Mouse (Mus musculus): ENCODE measurements around the gene Slc50a1.

Gene Slc50a1

GRCm38 (mm10) chr3:89270051-89270755 is at the start of gene Slc50a1:
TSS of gene Slc50a1 (minus strand) at chr3:89270570.
- DNase-seq (ENCODE audit: low read depth): peak; percentile 86

- DNase-seq (ENCODE audit: low read depth): no peak
Measured at GRCm38 (mm10) chr3:89319591-89320350, 49.4 kb upstream of the Slc50a1 start.

DNA sequence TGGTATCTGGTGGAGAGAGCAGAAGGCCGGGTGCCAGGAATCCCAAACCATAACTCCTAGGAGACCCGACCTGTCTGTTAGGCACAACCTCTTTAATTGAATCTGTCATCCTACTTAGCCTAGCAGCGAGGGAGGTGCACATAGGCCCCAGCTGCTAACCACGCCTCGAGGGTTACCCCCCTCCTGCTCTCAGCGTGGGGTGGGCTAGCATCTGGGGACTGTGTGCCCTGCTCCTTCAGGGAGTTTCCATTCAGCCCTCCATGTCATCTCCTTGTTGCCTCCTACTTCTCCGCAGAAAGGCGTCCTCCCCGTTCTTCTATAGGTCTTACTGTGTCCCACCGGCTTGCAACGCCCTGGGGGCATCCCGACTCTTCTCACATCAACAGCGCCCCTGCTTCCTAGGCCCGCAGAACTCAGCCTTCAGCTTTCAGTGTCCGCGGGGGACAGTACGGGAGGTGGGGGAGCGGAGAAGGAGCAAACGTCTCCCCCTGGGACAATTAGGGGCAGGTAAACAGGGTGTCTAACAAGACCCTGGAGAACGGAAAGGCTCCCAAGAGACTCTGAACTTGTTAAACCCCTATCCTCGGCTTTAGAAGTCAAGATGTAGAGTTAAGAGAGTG is 48.7 kb upstream of the Slc50a1 start:
- no peak for DNase-seq (ENCODE audit: low read depth)

GRCm38 (mm10) chr3:89318316-89318715 is 47.9 kb upstream of the Slc50a1 start:
- no peak for DNase-seq (ENCODE audit: low read depth)

DNA sequence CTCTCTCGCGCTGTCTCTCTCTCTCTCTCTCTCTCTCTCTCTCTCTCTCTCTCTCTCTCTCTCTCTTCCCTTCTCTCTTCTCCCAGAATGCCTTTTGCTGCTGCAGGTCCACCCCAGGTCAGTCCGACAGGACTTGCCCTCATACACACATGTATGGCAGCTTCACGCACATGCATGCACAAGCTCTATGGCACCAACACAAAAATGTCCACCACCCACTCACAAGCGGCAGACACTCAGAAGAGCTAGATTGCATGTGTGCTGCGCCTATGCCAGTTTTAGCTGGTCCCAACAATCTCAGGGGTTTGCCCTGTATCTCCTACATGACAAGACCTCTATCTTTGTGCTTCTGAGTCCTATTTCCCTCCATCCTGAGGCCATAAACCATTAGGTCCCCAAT is 46.9 kb upstream of the Slc50a1 start:
- no peak for DNase-seq (ENCODE audit: low read depth)

DNA sequence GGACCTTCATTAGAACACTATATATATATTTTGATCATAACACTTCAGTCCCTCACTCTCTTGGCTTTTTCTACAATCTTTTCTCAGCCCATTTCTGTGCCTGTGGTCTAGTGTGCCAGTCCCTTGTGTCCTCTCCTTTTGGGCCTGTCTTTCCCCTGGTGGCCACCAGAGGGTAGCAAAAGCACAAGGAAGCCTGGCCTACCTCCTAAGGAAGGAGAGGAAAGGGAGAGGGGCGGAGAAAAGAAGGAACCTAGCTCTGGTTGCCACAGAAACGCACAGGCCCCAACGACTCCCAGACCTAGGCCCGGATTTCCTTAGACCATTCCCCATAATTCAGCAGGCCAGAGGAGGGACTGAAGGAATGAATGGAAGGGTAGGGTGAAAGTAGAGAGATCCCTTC is 46.5 kb upstream of the Slc50a1 start:
- DNase-seq (ENCODE audit: low read depth): peak; percentile 94

DNA sequence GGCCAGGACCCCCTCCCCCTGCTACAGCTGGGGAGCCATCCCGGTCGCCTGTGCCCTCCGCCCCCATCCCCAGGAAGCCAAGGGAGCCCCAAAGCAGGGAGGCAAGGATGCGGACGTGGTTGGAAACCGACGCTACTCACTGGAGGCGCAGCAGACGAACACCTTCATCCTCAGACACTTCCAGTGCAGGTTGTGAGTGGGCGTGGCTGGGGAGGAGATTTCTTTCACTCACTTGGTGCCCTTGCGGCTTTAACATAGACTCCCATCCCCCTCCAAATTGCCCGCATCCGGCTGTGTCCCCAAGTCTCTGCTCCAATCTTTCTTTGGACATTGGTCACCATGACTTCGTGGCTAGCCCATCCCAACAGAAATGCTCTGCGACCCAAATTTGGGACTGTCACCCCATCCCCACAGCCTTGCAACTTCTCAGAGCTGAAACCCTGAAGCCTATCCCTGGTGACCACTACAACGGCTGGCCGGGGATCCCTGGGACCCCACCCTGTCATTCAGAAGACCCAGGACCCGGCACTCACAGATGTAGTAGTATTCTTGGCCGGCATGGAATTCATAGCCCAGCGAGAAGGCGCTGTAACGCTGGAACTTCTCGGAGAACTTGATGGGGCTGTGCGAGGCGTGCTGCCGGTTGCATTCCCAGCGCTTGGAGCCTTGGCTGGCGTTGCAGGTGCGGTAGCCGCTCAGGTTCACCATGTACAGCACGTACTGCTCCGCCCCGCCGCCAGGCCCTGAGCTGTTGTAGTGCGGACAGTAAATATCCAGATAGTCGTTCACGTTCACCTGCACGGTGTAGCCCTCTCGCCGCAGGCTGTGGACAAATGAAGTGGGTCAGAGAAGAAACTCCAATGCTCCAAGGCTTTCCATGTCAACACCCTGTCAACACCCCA is 45.8 kb upstream of the Slc50a1 start:
- DNase-seq (ENCODE audit: low read depth): no peak

- DNase-seq (ENCODE audit: low read depth): peak; percentile 91
Measured at GRCm38 (mm10) chr3:89315195-89315929, 45.0 kb upstream of the Slc50a1 start.

DNA sequence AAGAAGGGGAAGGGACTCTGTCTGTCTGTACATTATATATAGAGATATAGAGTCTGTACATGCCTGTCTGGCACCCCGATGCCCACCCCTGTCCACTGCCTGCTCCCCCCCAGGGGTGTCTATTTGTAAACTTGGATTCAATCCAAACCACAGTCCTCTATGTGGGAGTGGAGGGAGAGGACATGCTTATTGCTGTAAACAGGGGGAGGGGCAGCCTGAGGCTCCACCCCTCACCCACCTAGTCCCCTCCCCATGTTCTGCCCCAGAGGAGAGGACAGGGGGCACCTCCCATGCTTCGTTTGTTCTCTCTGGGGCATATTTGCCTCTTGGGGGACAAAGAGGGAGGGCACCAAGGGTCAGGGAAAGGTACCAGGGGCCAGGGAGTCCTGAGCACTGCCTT is 44.4 kb upstream of the Slc50a1 start:
- DNase-seq (ENCODE audit: low read depth): peak; percentile 28

DNA sequence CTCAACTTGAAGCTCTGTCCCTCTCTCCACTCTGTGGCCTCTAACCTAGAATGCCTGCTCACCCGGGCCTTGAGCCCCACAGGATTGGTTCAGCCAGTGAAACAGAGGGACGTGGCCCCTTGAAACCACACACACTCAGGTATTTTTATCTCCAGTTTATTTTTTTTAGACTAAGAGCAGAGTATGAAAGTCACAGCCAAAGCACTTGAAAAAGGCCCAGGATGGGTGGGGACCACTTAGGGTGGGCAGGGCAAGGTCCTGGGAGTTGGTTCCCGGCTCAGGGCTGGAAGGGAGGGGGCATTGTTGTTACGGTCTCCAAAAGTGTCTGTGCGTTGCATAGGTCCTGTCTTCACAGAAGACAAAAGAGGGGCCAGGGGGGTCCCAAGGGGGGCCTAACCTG is 44.0 kb upstream of the Slc50a1 start:
- DNase-seq (ENCODE audit: low read depth): no peak

DNA sequence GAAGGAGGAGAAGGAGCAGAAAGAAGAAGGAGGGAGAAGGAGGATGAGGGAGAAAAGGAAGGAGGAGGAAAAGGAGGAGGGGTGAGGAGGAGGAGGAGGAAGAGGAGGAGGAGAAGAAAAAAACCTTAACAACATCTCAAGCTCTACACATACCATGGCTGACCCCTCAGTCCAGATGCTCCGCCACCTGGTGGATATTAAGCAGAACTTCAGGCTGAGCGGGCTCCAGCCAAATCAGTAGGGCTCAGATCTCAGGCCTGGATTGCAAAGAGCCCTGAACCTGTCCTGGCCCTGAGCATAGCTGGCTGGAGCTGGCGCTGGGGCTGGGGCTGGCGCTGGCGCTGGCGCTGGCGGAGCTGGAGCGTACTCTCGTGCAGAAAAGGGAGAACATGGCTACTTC is 37.7 kb upstream of the Slc50a1 start:
- peak; percentile 91 for DNase-seq (ENCODE audit: low read depth)

- no peak for DNase-seq (ENCODE audit: low read depth)
Measured at GRCm38 (mm10) chr3:89305551-89306325, 35.4 kb upstream of the Slc50a1 start.

GRCm38 (mm10) chr3:89305105-89305504 is 34.7 kb upstream of the Slc50a1 start:
- DNase-seq (ENCODE audit: low read depth): no peak

GRCm38 (mm10) chr3:89304440-89304839 is 34.1 kb upstream of the Slc50a1 start:
- DNase-seq (ENCODE audit: low read depth): no peak

DNA sequence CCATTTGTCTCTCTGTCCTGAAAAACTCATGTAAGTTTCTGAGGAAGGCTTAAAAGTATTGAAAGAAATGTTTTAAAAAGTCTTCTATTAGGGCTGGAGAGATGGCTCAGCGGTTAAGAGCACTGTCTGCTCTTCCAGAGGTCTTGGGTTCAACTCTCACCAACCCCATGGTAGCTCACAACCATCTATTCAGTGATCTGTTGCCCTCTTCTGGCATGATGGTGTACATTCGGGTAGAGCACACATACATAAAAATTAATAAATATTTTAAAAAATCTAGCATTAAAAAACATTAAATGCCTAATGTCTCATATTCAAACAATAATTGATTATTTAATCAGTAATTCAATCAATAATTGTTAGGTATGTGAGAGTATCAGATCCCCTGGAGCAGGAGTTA is 30.1 kb upstream of the Slc50a1 start:
- DNase-seq (ENCODE audit: low read depth): peak; percentile 36

DNA sequence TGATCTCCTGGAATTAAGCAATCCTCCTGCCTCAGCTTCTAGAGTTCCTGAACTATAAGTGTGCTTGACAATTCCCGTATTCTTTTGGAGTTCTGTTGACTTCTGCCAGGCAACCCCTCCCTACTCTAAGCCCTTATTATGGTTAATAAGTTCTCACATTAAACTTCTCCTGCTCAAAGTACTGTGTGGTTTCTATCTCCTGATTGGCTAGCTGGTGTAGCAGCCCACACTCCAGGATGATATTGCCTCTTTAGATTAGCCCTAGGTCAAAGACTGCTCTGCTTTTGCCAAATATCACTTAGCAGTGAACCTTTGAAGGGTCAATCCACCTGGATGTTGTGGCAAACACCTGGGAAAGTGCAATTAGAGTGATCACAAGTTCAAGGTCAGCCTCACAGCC is 29.7 kb upstream of the Slc50a1 start:
- no peak for DNase-seq (ENCODE audit: low read depth)

GRCm38 (mm10) chr3:89299499-89299898 is 29.1 kb upstream of the Slc50a1 start:
- peak; percentile 43 for DNase-seq (ENCODE audit: low read depth)

GRCm38 (mm10) chr3:89298908-89299307 is 28.5 kb upstream of the Slc50a1 start:
- no peak for DNase-seq (ENCODE audit: low read depth)

- DNase-seq (ENCODE audit: low read depth): peak; percentile 53
Measured at GRCm38 (mm10) chr3:89296761-89297396, 26.5 kb upstream of the Slc50a1 start.

DNA sequence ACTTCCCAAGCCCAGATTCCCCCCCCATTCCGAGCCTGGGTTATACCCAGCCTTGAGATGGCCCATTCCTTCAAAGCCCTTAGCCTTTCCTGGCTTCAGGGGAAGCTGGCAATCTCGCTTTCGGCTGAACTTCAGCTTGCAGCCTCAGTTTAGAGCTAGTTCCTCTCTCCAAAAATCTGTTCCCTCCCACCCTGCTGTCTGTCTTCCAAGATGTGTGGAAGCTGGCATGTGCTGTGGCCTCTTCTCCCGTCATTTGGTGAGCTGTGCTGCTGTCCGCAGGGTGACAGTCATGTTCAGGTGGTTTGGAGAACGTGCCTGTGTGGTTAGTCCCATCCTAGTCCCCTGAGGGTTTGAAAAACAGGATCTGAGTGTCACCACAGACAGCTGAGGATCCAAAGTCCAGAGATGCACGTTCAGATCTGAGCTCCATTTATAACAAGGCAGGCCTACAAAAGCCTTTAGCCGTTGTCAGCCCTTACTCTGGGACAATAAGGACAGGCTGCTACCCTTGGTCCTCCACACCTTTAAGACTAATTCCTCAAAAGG is 25.4 kb upstream of the Slc50a1 start:
- DNase-seq (ENCODE audit: low read depth): no peak
